Mouse (Mus musculus): ENCODE measurements around the gene Dnajc2. TPM values are rescaled to one million over a fixed set of nuclear protein-coding genes. Genes with fewer than 3 reads are reported as not detected.

Gene Dnajc2
- polyA plus RNA-seq, 1 experiment from 2014 or later, result 81.0 TPM

DNA sequence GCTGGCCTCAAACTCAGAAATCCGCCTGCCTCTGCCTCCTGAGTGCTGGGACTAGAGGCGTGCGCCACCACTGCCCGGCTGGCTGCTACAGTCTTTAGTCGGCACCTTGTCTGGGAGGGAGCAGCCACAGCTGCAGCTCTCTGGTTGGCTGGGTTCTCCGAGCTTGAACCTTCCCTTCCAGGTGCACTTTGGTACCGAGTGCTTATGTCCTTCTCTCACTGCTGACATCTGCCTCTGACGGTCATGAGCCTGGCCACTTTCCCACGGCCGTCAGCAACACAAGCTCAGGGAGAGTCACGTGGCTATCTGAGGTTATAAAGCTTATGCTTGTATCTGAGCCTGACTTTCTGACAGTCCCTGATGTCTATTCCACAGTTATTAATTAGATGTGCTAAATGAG lies 45.9 kb downstream of the Dnajc2 start:
- no peak overlapping the region for H3K4me2 ChIP-seq (replicated peaks)
- peaks cover 48% of the 10 kb centered on the region for H3K36me3 ChIP-seq
- no peak overlapping the region for H3K4me3 ChIP-seq
- WGBS, result 94% methylated on average over 11 of the region's 11 CpGs
- no peaks in the 10 kb centered on the region for H3K9me3 ChIP-seq (replicated peaks)
- H3K27ac ChIP-seq, result no peak overlapping the region
- no peak for ATAC-seq (ENCODE audit: low FRiP score)
- H3K27me3 ChIP-seq, result no peaks in the 10 kb centered on the region
- H3K9ac ChIP-seq, result no peak overlapping the region
- peaks cover 16% of the 10 kb centered on the region for H3K4me1 ChIP-seq

DNA sequence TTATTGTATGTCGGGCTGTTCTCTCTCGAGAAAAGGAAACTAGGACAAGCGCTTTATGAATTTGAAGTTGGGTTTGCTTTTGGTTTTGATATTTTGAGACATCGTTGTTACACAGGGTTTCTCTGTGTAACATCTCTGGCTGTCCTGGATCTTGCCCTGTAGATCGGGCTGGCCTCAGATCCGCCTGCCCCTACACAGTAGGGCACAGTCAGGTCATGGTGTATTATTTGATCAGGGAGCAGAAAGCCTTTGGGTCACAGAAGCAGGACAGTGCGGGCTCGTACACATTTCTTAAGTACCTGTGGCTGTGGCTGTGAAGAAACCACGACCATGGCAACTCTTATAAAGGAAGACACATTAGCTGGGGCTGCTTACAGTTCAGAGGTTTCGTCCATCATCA lies 47.4 kb downstream of the Dnajc2 start:
- H3K4me2 ChIP-seq (replicated peaks), result peak overlapping the region; percentile 90
- peak overlapping the region; percentile 76 for H3K4me3 ChIP-seq
- peaks cover 26% of the 10 kb centered on the region for H3K4me1 ChIP-seq
- H3K36me3 ChIP-seq, result peaks cover 33% of the 10 kb centered on the region
- H3K27me3 ChIP-seq, result no peaks in the 10 kb centered on the region
- ATAC-seq (ENCODE audit: low FRiP score), result no peak
- H3K9ac ChIP-seq, result peak overlapping the region; percentile 87
- no peaks in the 10 kb centered on the region for H3K9me3 ChIP-seq (replicated peaks)
- WGBS, result 32% methylated on average over 10 of the region's 10 CpGs
- H3K27ac ChIP-seq, result no peak overlapping the region

DNA sequence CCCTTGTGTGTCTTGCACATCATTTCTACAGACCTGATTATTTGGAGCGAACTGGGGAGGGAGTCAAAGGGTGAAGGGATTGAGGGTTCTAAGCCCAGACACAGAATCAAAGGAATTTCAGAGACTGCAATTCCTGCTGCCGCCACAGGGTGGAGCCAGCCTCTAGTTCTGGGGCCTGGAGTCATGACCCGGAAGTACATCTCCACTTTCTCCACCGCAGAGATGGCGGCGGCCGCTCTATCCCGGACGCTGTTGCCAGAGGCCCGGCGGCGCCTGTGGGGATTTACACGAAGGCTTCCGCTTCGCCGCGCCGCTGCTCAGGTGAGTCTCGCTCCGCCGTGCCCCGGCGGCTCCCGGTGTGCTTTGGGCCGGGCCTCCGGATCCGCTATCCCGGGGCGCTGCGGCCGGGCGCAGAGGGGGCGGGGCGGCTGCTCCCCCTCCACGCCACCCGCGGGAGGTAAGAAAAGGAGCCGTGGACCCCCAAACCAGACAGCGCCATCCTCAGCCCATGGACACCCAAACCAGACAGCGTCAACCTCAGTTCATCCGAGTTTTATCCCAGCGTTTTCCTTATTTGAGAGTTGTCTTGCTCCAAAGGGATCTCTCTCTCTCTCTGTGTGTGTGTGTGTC lies 48.0 kb downstream of the Dnajc2 start, which contains the start of gene Pmpcb:
Gene Pmpcb (plus strand): TSS at position 186 of the 630 bp plus-strand sequence.
- no peaks in the 10 kb centered on the region for H3K9me3 ChIP-seq (replicated peaks)
- H3K27ac ChIP-seq, result peak within 1 kb of the TSS; percentile 83
- under 1% methylated on average over 42 of the region's 42 CpGs for WGBS
- peak within 1 kb of the TSS; percentile 87 for H3K9ac ChIP-seq
- peak within 1 kb of the TSS; percentile 90 for H3K4me2 ChIP-seq (replicated peaks)
- H3K27me3 ChIP-seq, result no peaks in the 10 kb centered on the region
- peak within 1 kb of the TSS; percentile 76 for H3K4me3 ChIP-seq
- H3K36me3 ChIP-seq, result peaks cover 29% of the 10 kb centered on the region
- ATAC-seq (ENCODE audit: low FRiP score), result peak; percentile 59
- peaks cover 31% of the 10 kb centered on the region for H3K4me1 ChIP-seq

DNA sequence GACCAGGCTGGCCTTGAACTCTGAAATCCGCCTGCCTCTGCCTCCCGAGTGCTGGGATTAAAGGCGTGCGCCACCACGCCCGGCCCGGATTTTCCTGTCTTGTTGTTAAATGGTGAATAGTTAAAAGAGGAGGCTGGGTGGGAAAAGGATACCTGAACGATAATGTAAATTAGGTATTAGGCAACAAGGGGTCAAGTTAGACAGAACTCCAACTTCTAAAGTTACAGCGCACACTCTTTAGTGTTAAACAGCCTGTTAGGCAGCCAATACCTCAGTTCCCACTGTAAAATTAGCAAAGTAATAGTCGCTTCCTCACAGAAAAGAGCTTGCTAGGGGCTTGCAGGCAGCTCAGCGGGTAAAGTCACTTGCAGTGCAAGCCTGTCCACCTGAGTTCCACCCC lies 49.0 kb downstream of the Dnajc2 start:
- ATAC-seq (ENCODE audit: low FRiP score), result no peak
- H3K4me1 ChIP-seq, result peaks cover 35% of the 10 kb centered on the region
- no peak overlapping the region for H3K4me3 ChIP-seq
- no peak overlapping the region for H3K9ac ChIP-seq
- H3K27me3 ChIP-seq, result no peaks in the 10 kb centered on the region
- H3K27ac ChIP-seq, result no peak overlapping the region
- 84% methylated on average over 11 of the region's 11 CpGs for WGBS
- no peaks in the 10 kb centered on the region for H3K9me3 ChIP-seq (replicated peaks)
- no peak overlapping the region for H3K4me2 ChIP-seq (replicated peaks)
- H3K36me3 ChIP-seq, result peaks cover 20% of the 10 kb centered on the region

DNA sequence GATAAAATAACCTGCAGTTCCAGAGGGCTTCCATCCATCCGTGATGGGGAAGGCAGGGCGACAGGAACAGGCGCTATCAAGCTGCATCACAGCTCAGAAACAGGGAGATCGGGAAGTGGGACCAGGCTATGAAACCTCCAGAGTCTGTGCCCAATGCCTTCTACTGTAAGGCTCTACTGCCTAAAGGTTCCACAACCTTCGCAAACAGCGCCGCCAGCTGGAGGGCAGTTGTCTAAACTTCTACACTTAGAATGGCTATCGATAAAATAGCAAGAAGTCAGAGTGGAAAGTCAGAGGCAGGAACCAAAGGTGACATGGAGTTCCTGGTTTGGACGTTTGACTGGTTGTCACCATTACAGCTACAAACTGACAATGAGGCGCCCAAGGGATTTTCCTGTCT lies 49.5 kb downstream of the Dnajc2 start:
- Histone ChIP-seq H3K9ac (no peak overlapping the region), H3K27me3 (no peaks in the 10 kb centered on the region), H3K27ac (no peak overlapping the region), H3K36me3 (peaks cover 19% of the 10 kb centered on the region), H3K9me3 (replicated peaks) (no peaks in the 10 kb centered on the region), H3K4me2 (replicated peaks) (0 out of 2 replicates have a peak overlapping the region, but pooled peaks have one; percentile 11), H3K4me3 (no peak overlapping the region), H3K4me1 (peaks cover 35% of the 10 kb centered on the region)
- ATAC-seq (ENCODE audit: low FRiP score), result no peak
- WGBS, result 30% methylated on average over 10 of the region's 10 CpGs

DNA sequence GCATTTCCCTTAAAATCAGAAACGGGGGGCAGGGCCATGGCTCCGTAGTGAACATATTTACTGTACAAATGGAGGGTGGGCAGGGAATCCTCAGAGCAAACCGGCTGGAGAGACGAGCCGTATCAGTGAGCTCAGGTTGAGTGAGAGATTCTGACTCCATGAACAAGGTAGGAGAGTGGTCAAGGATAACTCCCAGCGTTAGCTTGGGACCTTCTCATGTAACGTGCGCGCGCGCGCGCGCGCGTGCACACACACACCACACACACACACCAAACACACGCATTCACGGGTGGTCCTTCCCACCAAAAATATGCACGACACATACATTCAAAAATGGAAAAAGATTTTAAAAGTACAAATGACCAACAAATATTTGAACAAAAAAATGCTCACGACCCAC lies 50.0 kb downstream of the Dnajc2 start:
- Histone ChIP-seq H3K9ac (no peak overlapping the region), H3K4me1 (peaks cover 35% of the 10 kb centered on the region), H3K27me3 (no peaks in the 10 kb centered on the region), H3K4me3 (no peak overlapping the region), H3K4me2 (replicated peaks) (0 out of 2 replicates have a peak overlapping the region, but pooled peaks have one; percentile 11), H3K9me3 (replicated peaks) (no peaks in the 10 kb centered on the region), H3K36me3 (peaks cover 14% of the 10 kb centered on the region), H3K27ac (no peak overlapping the region)
- no peak for ATAC-seq (ENCODE audit: low FRiP score)
- WGBS, result 80% methylated on average over 20 of the region's 20 CpGs

DNA sequence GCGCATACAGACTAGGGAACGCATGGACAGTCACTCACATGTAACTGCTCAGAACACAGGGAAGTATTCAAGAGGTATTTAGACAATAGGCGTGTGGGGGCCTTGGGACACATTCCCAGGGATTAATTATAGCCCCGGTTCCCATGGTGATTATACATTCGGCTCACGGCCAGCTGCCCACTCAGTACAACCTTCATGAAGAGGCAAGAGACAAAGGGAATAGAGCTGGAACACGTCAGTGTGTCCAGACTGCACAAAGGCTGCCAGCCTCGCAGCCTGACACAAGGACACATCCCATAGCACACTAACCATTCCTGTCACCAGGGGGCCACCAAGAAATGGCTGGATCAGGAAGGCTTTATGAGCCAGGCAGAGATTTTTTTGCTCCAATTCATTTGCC lies 52.1 kb downstream of the Dnajc2 start:
- no peaks in the 10 kb centered on the region for H3K36me3 ChIP-seq
- H3K27me3 ChIP-seq, result no peaks in the 10 kb centered on the region
- no peaks in the 10 kb centered on the region for H3K9me3 ChIP-seq (replicated peaks)
- H3K4me3 ChIP-seq, result no peak overlapping the region
- H3K4me2 ChIP-seq (replicated peaks), result 0 out of 2 replicates have a peak overlapping the region, but pooled peaks have one; percentile 19
- no peak overlapping the region for H3K9ac ChIP-seq
- peaks cover 28% of the 10 kb centered on the region for H3K4me1 ChIP-seq
- peak overlapping the region; percentile 90 for H3K27ac ChIP-seq
- ATAC-seq (ENCODE audit: low FRiP score), result peak; percentile 94
- 18% methylated on average over 8 of the region's 8 CpGs for WGBS

DNA sequence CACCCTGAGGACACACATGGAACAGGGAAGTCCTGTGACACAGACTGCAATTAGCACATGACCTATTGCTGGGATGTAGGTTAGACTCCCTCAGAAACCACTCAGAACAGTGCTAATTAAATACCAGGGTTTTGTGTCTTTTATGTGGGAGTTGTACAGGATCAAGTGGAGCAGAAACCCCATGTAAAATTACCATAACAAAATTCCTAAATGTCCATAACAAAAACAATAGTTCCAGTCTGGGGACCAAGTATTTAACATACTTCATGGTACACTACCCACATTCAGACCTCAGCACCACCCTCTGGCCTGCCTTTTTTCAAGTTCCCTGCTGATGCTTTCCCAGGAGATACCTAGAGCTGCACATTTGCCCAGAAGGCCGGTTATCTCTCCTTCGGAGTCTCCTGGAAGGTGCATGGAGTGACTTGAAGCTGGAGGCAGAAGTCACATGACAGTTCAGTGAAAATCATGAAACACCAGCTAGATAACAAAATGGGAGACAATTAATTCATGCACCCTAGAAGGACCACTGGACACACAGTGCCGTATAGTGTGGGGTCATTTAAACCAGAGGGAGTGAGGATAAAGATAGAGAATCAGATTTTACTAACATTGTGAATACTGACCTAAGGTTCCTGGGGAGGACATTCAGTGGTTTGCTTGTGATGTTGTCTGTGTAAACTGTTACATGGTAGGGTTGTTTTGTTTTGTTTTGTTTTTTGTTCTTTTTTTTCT lies 52.7 kb downstream of the Dnajc2 start:
- 28% methylated on average over 3 of the region's 3 CpGs for WGBS
- Histone ChIP-seq H3K9me3 (replicated peaks) (no peaks in the 10 kb centered on the region), H3K4me3 (no peak overlapping the region), H3K9ac (no peak overlapping the region), H3K27ac (peak overlapping the region; percentile 90), H3K4me1 (peaks cover 23% of the 10 kb centered on the region), H3K27me3 (no peaks in the 10 kb centered on the region), H3K4me2 (replicated peaks) (0 out of 2 replicates have a peak overlapping the region, but pooled peaks have one; percentile 19), H3K36me3 (no peaks in the 10 kb centered on the region)
- ATAC-seq (ENCODE audit: low FRiP score), result peak; percentile 53

DNA sequence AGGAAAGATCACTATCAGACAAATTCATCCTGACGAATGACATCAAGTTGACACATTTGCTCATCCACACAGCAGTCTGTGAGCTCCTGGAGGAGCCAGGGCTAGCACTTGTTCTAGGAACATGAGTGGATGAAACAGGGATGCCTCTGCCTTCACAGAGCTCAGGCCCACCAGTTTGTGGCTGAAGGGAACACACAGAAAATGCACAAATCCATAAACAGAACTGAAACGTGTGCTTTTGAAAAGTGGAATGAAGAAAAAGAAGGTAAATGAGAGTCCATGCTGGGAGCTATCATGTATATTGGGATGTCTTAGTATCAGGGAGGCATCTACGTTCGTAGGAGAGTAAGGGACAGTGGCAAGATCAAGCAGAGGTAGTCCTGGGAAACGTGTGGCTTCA lies 55.9 kb downstream of the Dnajc2 start:
- peaks cover 22% of the 10 kb centered on the region for H3K4me1 ChIP-seq

DNA sequence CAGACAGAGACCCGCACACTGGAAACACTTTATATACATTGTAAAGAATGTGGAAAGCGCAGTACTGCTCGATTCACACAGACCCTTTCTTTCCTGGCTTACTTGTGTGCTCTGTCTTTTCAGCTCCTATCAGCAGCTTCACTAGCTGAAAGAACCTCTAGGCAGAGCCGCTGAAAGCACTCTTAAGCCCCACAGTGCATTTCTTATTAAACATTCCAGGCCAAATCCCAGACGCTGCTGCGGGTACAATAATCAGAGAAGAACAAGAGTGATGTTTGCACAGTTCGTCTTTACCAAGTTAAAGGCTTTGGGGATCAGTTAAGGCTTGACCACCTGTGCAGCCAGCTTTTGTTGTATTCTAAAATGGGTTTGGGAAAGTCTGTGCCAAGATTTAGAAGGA lies 60.2 kb downstream of the Dnajc2 start:
- no peak overlapping the region for H3K9ac ChIP-seq
- no peak overlapping the region for H3K4me2 ChIP-seq (replicated peaks)
- H3K27ac ChIP-seq, result peak overlapping the region; percentile 74; the same call in 1 of the 2 replicates
- H3K27me3 ChIP-seq, result no peaks in the 10 kb centered on the region
- 0 out of 2 replicates have a peak, but pooled peaks cover 3% of the 10 kb centered on the region for H3K4me1 ChIP-seq
- no peaks in the 10 kb centered on the region for H3K36me3 ChIP-seq
- H3K9me3 ChIP-seq (replicated peaks), result no peaks in the 10 kb centered on the region
- WGBS, result 34% methylated on average over 7 of the region's 7 CpGs
- peak; percentile 50 for ATAC-seq (ENCODE audit: low FRiP score)
- H3K4me3 ChIP-seq, result no peak overlapping the region

More for the DNA sequence above, 55.9 kb downstream of the Dnajc2 start:
- WGBS, result 81% methylated on average over 5 of the region's 5 CpGs
- Histone ChIP-seq H3K9ac (no peak overlapping the region), H3K36me3 (no peaks in the 10 kb centered on the region), H3K9me3 (replicated peaks) (no peaks in the 10 kb centered on the region), H3K4me3 (no peak overlapping the region), H3K27me3 (no peaks in the 10 kb centered on the region), H3K27ac (no peak overlapping the region), H3K4me2 (replicated peaks) (no peak overlapping the region)
- no peak for ATAC-seq (ENCODE audit: low FRiP score)

DNA sequence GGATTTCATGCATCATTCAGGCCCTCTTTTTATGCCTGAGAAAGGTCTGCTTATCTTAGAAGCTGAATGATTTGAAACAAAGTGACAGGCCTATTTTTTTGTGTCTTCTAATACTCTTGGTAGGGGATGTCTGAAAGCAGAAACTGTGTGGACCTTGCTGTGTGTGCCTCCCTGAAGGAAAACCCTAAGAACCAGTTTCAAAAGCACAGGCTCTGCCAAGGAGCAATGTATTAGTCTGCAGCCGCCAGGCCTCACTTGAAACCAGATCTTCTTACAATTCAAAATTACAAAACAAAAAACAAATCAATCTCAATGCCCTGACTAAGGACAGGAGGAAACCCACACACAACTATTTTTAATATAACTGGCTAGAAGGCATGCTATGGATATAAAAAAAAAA lies 60.6 kb downstream of the Dnajc2 start:
- Histone ChIP-seq H3K27me3 (no peaks in the 10 kb centered on the region), H3K27ac (peak overlapping the region; percentile 74), H3K4me2 (replicated peaks) (no peak overlapping the region), H3K36me3 (no peaks in the 10 kb centered on the region), H3K4me1 (0 out of 2 replicates have a peak, but pooled peaks cover 3% of the 10 kb centered on the region), H3K9me3 (replicated peaks) (no peaks in the 10 kb centered on the region), H3K4me3 (no peak overlapping the region), H3K9ac (no peak overlapping the region)
- WGBS, result 48% methylated on average over 1 of the region's 1 CpGs
- ATAC-seq (ENCODE audit: low FRiP score), result no peak

DNA sequence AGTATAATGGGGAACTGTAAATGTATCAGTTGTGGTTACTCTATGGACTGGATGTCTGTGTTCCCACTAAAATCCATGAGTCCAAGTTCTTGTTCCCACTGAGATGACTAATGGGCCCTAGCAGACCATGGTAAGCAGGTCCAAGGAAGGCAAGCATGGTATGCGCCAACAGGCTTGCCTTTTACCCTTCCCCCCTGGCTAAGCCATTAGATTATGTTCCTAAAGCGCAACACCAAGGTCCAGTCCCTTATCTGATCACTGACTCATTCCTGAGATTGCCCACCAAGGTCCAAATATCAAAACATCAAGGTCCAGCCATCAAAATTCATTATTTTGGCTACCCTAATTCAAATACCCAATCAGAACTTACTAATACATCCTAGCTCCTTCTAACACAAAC lies 65.8 kb downstream of the Dnajc2 start:
- Histone ChIP-seq H3K27me3 (no peaks in the 10 kb centered on the region), H3K9me3 (replicated peaks) (no peaks in the 10 kb centered on the region), H3K4me3 (no peak overlapping the region), H3K9ac (no peak overlapping the region), H3K36me3 (no peaks in the 10 kb centered on the region), H3K4me2 (replicated peaks) (no peak overlapping the region), H3K4me1 (0 out of 2 replicates have a peak, but pooled peaks cover under 1% of the 10 kb centered on the region), H3K27ac (no peak overlapping the region)
- ATAC-seq (ENCODE audit: low FRiP score), result no peak
- 92% methylated on average over 2 of the region's 2 CpGs for WGBS
